Mouse (Mus musculus): ENCODE results near the gene Msh4.
"Not testable (repeated sequence)": the region's sequence is repeated elsewhere in the genome, so short reads cannot be mapped to it uniquely, and the experiment has no call there.

Msh4 gene

GRCm38 (mm10) chr3:153911197-153911881 lies 5.4 kb upstream of the Msh4 start:
- no peak for DNase-seq

- DNase-seq = no peak
Observed at GRCm38 (mm10) chr3:153910489-153910888, 4.6 kb upstream of the Msh4 start.

GRCm38 (mm10) chr3:153908919-153909318 lies 3.0 kb upstream of the Msh4 start:
- DNase-seq = no peak

- DNase-seq = no peak
Observed at GRCm38 (mm10) chr3:153905251-153906135, 445 bp downstream of the Msh4 start.

- DNase-seq = peak; percentile 64
Observed at GRCm38 (mm10) chr3:153904586-153904985, 1.4 kb downstream of the Msh4 start.

- no peak for DNase-seq
Observed at GRCm38 (mm10) chr3:153902595-153902994, 3.3 kb downstream of the Msh4 start.

DNA sequence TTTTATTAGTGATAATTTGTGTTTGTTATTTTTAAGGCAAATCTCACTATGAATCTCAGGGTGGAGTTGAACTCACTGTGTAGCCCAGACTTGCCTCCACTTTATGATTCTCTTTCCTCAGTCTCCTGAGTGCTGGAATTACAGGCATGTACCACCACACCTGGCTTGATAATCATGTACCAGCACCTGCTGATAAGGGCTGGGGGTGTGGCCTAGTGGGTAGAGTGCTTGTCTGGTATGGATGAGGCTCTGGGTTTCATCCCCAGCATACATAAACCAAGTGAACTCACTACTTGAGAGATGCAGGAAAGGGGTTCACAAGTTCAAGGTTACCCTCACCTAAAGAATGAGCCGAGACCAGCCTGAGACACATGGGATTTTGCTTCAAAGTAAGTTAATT lies 4.0 kb downstream of the Msh4 start:
- no peak for DNase-seq

- DNase-seq = no peak
Observed at GRCm38 (mm10) chr3:153897216-153897615, 8.7 kb downstream of the Msh4 start.

- no peak for DNase-seq
Observed at GRCm38 (mm10) chr3:153895454-153895853, 10.5 kb downstream of the Msh4 start.

GRCm38 (mm10) chr3:153889188-153889781 lies 16.7 kb downstream of the Msh4 start:
- DNase-seq = no peak

DNA sequence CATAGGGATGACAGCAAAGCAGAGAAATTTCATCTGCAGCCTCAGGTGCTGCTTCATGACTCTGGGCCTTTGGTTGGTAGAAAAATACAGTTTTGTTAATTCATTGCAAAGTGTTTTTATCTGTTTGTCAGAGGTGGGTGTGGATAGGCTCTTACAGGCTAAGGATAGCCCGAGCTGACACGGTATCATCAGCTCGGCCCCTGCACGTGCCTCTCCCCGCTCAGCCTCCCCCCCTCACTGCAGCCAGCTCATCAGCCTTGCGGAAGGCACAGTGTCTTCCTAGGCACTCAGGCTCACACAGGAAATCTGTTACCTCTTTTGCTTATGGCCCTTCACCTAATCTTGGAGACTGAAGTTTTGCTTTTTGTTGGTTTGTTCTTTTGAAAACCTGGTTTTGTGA lies 17.8 kb downstream of the Msh4 start:
- DNase-seq = no peak

- no peak for DNase-seq
Observed at GRCm38 (mm10) chr3:153886296-153886695, 19.6 kb downstream of the Msh4 start.

- no peak for DNase-seq
Observed at GRCm38 (mm10) chr3:153871396-153871795, 34.5 kb downstream of the Msh4 start.

DNA sequence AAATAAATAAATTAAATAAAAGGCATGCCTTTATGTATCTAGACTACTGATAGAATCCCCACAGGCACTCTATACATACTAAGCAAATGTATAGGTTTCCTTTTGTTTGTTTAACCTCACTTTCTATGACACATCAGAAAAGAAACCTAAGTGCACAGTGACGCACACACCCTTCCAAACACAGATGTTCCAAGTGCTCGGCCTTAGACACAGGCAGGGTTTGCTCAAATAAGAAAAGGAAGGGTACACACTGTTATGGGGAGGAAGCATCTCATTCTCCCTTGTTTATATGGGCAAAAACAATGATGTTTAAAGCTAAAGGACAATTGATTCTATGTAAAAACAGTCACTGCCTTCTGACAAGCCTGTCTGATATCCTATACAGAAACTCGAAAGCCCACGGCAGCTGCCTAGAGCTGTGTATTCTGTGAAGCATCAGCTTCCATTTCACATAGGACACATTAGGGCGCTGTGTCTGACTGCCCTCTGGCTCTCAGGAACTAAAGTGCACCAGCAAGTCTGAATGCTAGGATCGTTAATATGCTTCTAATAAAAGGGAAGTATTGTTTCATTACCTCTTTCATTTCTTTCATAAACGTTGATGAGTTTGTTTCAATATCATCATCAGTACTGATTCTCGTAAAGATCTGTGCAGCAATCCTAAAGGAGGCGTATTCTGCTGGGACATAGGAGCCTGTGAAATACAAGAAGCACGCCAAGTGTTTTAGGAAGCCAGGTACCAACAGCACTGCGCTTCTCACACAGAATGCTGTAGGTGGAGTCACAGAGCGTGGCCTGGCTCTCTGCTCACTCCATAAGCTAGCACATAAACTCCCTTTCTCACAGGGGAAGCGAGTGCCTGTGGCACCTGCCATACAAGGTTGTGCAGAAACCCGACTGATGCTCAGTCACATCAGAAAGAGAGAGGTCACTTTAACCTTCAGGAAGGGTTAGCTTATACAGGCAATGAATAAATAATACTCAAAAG lies 38.5 kb downstream of the Msh4 start:
- DNase-seq = peak; percentile 29

DNA sequence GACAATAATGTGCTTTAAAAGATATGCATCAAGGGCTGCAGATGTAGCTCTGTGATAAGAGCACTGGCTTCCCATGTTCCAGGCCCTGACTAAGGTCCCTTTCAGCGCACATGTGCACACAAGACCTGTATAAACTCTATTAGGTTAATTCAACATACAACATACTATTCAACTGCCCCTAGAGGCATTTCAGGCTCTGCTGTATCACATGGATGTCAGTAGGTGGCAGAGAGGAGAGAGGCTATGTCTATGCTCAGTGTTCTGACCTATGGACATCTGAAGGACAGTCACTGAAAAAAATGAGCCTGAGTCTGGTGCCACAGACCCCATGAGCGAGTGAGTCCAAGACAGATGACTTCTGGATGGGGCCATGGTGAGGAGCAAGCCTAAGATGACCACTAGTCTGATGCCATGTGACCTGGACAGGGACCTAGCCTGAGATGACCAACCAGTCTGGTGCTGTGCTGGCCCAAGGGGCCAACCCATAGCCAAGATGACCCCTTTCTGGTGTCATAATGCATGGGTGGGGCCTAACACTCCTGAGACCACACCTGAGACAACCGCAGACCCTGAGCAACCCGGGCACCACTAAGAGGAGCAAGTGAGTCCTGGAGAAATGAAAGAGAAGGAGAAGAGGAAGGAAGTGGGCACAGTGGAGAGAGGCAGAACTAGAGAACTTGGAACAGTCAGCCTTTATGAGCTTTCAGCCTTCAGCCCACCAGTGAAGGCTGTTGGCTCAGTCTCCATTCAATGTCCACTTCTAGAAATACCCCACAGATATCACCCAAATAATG lies 41.1 kb downstream of the Msh4 start:
- no peak for DNase-seq

- DNase-seq = no peak
Observed at GRCm38 (mm10) chr3:153863816-153864215, 42.1 kb downstream of the Msh4 start.

DNA sequence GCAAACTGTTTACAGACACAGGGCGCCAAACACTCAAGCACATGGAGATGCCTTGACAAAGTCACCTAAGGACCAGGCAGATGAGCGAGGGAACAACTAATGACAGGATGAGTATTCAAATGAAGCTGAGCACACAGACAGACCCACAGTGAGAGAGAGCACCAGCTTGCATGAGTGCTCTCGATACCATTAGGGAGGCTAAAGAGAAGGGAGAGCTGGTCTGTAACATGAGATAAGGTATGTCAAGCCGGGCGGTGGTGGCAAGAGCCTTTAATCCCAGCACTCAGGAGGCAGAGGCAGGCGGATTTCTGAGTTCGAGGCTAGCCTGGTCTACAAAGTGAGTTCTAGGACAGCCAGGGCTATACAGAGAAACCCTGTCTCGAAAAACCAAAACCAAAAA lies 45.5 kb downstream of the Msh4 start:
- DNase-seq = not testable (repeated sequence)

DNA sequence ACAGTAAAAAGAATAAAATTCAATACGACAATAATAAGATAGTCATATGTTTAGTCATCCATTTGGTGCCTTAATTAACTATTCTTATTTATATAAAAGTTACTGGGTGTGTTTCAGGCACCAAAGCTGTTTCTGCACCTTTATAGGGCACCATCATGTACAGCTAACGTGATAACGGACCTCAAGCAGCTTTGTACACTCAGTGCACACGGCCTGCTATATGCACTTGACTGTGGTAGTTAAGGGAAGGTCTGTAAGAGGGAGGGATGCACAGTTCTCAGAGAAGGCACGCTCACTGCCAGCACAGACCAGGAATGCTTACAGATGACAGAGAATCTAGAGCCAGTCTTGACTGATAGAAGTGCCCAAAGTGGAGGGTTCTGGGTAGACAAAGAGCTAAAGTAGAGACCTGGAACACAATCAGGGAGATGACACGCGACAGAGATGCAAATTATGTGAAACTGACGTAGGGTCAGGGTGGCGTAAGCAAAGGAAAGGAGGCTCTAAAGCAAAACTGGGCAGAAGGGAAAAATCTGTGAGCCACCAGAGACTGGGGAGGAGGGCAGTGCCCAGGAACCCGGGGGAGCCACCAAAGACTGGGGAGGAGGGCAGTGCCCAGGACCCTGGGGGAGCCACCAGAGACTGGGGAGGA lies 47.5 kb downstream of the Msh4 start:
- no peak for DNase-seq

DNA sequence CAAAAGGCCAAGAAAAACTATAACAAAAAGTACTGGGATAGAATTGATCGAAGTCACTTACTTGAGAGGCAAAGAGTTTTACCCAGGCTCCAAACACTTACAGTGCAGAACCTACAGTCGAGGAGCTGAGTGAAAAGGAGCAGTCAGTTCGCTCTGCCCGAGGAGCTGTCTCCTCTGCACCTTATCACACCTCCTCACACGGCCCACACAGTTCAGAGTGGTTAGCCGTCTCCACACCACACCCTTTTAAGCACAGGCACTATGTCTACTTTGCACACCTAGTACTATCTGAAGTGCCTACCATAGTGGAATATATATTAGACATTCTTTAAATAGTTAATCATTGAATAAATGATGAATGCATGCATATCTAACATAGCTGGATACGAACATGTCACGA lies 53.7 kb downstream of the Msh4 start:
- no peak for DNase-seq

GRCm38 (mm10) chr3:153850759-153851158 lies 55.2 kb downstream of the Msh4 start:
- no peak for DNase-seq

GRCm38 (mm10) chr3:153849368-153850015 lies 56.4 kb downstream of the Msh4 start:
- peak; percentile 34 for DNase-seq
